Mouse (Mus musculus) adrenal gland, adult 8-10 months (tissue): ENCODE data around the gene Slc39a10. TPM values are rescaled to one million over a fixed set of nuclear protein-coding genes. Genes with fewer than 3 reads are reported as not detected.
"Not testable (repeated sequence)": the region's sequence is repeated elsewhere in the genome, so short reads cannot be mapped to it uniquely, and the experiment has no call there.

Source experiments
- DNase-seq: peaks from one replicate; pipeline ENCODE4 v3.0.0; 2022
- total RNA-seq, 4 experiments: library from RNA; stranded (reverse); gene quantifications; 2 replicates each; pipeline ENCODE4 v1.2.4; 2022

The Slc39a10 gene
- total RNA-seq, 4 experiments from 2014 or later = 19.5 to 24.6 (median 23.3) TPM

DNA sequence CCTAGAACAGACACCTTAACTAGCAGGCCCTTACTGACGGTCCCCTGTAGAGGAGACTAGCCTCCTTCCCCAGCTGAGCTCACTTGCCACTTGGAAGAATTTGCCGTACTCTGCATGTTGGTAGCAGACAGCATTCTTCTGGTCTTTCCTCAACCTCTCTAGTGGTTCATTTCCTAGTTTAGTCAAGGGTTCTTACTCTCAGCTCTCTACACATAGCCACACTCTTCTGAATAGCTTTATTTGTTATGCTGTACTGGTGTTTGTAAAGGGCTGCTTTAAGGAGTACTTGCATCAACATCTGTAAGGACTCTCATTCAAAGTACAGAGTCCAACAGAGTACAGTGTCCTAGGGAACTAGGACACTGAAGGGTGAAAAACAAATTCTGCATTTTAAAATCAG is 29.2 kb downstream of the Slc39a10 start:
- no peak for DNase-seq

DNA sequence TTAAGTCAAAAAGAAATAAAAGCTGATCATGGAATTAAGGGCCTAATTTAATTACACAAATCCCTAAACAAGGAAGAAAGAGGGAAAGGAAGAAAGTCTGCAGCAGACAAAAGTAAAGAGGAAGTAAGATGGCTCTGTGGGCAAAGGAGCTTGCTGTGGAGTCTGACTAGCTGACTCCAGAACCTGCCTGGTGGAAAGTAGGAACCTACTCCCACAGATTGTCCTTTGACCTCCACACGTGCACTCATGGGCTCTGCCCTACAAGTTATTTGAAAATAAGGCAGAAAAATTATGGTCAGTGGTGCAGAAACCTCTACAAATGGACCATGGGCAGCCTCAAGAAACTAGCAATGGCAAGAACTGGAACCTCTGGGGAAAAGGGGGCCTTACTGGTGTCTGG is 32.6 kb downstream of the Slc39a10 start:
- no peak for DNase-seq

DNA sequence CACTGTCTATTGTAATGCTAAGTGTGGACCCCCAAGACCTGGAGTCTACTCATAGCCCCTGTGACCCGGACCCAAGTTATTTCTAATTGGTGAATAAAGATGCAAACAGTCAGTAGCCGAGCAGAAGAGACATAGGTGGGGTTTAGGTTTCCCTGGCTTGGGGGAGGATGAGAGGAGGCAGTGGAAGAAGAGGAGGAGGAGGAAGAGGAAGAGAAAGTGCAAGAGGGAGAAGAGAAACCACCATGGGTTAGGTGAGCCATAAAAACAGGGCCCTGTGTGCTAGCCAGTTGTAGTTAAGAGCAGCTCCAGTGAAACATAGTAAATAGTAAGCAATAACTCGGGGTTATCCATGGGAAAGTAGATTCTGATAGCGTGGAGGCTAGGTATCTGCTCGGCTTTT is 34.1 kb downstream of the Slc39a10 start:
- no peak for DNase-seq

DNA sequence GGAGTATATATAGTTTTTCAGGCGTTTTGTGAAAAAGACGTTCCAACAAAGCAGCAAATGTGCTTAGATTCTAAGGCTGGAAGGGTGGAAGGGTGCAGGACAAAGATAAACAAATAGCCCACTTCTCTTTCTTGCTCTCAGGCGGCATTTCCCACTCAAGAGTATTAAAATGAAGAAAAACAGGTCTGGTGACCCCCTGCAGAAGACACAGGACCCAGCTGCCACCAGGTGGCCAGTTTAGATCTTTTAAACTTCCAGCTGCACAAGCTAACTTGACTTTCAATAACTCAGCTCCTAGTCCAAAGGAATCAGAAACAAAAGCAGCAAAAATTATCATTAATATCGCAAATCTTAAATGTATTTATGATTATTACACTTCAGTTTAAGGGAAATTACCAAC is 36.2 kb downstream of the Slc39a10 start:
- no peak for DNase-seq

DNA sequence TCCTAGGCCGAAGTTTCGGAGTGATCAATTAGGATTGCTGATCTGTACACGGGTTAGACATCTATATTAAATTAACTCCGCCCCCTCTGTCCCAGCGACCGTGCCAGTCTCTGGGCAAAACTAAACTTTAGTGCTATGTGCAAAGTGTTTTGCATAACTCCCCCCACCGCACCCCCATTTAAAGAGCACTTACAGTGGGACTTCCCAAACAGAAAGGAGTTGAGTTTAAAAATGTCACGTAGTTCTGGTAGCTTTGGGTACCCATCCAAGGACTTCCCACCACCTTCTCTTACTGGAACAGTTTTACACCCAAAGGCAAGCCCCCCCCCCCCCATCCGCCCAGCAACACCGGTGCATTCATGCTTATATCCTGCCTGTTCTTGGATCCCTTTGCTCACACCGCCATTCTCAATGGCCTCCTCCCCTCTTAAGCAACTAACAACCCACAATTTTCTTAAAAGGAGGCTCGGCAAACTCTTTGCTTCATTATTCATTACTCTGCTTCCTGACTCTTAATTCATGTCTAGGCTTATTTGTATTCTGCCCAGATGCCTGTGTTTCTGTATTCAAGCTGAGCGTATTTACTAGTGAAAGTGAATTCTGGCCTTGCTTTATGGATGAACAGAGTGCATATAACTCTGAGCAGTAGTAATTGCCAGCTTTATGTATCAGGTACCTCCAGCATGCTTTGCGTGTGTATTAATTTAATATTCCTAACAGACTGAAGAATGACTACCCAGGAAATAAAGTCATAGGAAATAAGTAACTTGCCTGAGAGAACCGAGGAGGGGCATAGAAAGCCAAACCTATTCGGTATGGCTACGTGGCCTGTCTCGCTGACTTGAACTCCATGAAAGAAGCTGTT is 38.4 kb downstream of the Slc39a10 start:
- DNase-seq = no peak

DNA sequence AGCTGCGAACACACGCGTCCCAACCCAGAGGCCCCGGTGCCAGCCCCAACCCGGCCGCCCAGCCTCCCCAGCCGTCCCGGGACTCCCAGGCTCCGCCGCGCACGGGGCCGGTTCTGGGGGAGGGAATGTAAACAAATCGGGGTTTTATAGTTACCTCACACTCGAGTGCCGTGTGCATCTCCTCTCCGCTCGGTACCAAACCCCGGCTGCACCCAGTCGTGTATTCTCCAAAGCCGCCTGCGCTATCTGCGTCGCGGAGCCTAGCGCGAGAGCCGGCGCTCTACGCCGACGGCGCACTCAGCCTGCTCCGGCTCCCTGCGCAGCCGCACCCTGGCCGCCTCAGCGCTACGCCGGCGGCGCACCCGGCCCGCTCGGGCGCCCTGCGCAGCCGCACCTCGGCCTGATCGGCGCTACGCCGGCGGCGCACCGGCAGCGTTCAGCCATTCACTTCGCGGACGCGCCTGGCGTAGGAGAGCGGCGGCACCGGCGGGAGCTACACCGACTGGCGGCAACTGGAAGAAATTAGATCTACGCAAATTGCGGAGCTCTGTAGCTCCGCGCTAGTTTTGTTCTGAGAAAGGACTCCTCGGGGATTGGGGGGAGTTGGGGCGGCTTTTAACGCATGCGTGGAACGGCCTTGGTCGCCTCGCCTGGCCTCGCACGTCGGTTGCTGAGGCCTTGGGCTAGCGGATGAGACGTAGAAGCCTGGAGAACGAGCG is 39.2 kb downstream of the Slc39a10 start:
- DNase-seq = peak; percentile 95

DNA sequence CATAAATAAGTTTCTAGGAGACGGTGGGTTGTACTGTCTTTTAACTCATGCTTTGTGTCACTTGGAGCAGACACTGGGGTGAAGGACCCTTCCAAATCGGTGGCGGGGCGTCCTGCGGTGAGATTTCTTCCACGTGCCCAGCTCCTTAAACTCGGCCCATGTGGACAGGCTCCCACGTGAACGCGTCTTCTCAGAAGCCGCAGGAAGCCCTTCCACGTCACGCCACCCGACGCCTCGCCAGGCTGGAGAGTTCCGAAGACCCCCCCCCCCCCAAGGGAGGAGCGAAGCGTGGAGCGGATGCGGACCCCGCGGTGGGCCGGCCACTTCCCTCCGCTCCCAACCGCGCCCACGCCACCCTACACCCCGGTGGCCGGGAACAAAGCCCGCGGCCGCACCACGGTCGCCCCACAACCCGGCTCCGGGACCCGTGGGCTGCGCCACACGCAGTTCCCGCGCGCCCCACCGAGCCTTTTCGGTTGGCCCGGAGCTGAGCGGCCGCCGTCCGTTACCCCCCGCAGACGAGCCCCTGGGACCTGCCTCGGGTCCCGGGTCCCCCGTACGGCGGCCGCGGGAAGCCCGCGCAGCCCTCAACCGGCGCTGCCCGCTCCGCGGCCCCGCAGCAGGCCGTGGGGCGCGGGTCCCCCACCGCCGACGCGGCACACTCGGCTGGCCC is 39.9 kb downstream of the Slc39a10 start:
- peak; percentile 56 for DNase-seq

DNA sequence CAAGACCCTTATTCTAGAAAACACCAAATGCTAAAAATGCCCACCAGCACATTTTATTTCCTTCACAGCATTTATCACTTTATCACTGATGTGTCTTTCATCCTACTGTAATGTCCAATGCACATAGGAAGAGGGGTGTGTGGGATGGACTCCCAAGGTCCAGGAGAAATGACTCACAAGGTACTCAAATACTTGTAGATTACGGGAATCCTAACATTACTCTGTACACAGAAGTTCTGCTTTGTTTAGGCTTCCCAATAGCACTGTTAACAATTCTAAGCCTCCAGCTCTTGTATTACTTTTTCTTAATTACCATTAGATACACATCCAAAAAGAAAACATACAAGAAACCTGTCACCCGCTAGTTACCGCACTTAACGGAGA is 40.4 kb downstream of the Slc39a10 start:
- DNase-seq = no peak

DNA sequence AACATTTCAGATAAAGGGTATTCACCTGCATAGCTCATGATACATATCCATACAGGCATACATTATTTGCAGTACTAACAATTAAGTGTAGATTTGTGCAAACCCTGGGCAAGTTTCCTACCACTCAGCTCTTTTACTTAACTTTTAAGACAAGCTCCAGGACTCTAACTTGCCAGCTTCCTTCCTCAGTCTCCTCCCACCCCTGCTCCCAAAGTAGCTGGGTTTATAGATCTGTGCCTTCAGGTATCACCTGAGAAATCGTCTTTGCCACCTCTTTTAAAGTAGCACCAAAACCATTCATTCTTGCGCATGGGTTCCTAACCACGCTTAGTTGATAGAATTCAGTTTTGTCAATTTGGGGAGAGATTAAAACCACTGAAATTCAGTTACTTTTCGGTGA is 41.1 kb downstream of the Slc39a10 start:
- DNase-seq = no peak

DNA sequence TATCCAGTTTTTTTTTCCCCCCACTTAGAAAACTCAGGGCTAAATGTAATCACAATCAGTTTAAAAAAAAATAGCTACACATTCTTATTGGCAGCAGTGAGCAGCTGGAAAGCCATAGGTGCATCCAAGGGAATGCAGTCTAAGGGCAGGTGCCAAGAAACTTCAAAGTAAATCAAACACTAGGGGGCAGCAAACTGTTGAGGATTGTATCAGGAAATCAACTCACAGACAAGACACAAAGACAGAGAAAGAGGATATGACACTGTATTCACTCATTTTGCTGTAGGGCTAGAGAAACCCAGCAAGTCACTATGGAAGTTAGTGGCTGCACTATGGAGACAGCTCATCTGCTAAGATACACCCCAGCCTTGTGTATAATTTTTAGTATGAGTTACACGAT is 42.9 kb downstream of the Slc39a10 start:
- peak; percentile 31 for DNase-seq

DNA sequence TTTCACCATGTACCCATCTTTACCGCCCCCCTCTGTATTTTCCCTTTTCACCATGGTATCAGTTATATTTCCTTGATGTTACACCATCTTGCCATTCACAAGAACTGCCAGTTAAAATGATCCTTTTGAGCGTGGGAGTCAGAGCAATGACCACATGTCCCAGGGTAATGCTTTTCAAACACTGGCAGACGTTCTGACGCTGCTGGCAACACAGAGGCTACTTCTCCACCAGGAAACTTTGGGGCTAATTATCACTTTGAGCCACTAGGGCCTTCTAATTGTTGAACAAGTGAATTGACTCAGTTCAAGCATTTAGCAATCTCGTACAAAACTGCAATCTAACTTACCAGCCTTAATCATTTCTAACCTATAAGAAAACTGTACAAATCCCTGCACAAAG is 47.4 kb downstream of the Slc39a10 start:
- no peak for DNase-seq

DNA sequence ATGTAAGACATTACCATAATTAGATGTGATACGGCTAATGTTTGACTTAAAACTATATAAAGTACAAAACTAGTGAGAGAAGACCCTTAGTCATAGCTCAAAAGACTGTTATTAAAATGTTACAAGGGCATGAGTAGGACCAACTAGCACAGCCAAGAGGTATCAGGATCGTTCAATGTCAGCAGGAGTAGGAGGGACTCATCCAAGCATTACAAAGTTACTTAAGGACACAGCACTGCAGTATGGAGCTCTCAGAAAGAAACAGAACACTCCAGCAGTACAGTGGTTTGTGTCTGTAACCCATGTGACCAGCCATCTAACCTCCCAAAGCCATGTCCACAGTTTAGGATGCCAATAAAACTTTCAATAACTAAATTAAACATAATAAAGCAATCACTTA is 48.4 kb downstream of the Slc39a10 start:
- no peak for DNase-seq

DNA sequence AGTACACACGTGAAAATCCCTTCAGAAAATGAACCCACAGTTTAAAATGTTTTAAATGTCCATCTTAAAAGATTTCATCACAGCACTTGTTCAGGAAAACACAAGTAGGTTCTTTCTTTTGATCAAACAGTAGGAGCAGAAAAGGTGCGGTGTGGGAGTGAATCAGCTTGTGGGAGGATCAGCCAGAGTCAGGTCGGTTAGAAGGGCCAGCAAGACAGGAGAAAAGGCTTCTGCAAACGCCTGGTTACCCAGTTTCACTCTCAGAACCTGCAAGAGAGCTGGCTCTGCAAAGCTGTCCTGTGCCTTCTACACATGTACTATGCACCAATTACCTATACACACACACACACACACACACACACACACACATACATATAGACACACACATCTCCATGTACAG is 49.2 kb downstream of the Slc39a10 start:
- DNase-seq = no peak

DNA sequence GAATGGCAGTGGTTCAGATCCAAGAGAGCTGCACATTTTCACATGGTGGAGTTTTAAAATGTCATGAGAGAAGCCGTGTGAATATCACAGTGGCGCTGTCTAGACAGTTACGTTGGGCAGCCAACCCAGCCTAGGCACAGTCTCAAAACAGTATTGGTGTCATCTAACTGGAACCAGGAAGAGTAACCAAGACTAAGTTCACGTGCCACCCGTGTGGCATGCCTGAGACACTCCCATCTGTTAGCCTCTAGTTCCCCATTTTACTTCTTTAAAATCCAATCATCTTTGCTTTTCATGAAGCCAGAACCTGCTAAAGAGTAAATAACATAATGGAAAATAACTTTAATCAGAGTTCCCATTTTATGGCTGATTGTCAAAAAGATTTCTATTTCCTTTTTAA is 60.7 kb downstream of the Slc39a10 start:
- DNase-seq = no peak

DNA sequence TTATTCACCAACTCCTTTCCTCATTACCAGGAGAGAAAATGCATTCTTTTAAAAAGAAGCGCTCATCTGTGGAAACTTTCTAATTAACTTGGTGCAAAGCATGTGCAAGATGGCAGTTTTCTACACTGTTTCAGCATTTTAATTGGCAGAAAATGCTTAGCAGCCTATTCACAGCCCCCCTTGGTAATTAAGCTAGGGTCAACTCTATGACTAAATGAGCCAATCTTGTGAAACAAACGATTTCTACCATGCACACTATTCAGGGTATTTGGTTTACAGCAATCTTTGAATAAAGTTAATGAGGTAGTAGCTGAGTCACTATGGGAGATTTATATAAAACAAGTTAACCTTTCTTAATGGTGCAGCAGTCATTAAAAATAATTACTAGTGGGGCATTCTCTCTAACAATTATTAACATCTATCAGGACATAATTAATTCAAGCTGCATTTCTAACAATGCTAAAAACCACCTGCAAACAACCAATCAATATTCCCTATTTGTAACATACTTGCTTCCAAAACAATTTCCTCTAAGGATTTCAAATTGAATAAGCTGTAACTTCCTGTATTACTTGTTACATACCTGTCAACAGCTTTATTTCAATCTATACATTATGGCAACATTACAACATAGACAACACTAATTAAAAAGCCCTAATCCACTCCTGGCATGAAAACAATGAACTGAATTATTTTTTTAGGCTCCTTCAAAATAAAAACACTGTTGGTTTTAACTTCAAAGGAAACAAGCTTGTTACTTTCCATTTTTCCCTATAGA is 62.4 kb downstream of the Slc39a10 start:
- DNase-seq = no peak

DNA sequence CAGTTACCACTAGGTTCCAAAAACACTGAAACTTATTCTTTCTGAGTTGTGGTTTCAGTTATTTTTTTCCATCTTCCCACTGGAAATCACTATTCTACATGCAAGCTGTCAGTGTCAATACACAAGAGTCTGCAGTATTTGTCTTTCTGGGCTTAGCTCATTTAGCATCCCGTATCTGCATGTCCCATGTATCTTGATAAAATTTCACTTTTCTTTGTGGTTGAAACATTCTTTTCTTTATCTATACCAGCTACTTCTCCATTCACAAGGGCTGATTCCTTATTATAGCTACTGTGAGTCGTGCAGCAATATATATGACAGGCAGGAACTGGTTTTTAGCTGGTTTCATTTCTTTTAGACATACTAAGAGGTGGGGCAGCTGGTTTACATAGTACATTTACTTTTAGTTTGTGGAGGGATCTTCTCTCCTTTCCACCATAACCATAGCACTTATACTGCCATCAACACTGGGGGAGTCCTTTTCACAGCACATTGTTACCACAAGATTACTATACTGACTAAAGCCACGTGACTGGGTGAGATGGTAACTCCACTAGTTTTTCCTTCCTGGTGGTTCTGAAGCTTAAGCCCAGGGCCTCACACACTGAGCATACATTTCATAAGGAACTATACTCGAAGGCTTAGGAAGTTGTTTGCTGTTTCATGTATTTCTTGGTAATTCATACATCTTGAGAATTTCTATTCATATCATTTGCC is 70.2 kb downstream of the Slc39a10 start:
- no peak for DNase-seq

DNA sequence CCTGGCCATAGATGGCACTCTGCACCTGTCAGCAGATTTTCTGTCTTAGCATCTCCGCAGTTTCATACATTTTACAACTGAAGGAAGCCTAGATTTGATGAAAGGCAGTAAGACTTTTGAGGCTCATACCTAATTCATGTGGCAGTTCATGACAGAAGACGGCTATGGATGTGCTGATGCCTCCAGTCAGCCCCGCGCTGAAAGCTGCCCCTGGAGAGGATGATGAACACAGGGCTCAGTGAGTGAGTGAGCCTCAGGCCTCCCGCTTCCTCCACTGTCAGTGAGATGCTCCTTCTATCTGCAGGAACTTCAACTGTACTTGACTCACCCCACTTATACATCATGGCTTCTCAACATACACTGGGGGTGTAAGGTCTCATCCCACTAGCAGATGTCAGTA is 74.7 kb downstream of the Slc39a10 start:
- no peak for DNase-seq

DNA sequence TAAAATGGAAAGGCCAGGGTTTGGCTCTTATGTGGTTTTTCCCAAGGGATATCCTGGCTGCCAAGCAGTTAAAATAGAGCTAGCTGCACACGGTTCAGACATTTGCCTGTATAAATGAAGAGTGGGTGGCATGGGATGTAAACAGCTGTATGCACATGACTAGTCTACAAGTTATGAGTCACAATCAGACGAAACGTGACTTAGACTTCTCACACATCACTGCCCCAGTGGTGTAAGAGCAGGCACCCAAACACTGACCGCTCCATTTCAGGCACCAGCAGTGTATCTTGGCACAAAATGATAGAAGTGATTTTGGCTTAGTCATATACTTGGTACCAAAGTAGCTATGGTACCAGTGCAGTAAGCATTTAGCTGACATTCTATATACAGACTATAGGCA is 84.0 kb downstream of the Slc39a10 start:
- not testable (repeated sequence) for DNase-seq

DNA sequence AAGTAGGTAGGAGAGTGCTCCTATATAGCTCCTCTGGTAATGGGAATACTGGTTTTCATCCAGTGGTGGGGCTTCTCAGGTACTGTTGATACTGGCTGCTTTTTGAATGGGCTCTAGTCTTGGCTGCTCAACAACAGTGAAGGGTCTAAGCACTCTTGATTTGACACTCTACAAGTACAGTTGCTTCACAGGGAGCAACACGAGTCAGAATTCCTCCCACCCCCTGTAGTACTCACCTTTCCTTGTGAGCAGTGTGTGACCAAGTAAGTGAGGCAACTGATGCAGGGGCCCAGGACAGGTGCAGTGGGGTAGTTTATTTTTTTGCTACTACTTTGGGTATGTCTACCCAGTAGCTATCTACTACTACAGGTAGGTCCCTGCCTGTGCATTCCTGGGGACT is 87.6 kb downstream of the Slc39a10 start:
- no peak for DNase-seq

DNA sequence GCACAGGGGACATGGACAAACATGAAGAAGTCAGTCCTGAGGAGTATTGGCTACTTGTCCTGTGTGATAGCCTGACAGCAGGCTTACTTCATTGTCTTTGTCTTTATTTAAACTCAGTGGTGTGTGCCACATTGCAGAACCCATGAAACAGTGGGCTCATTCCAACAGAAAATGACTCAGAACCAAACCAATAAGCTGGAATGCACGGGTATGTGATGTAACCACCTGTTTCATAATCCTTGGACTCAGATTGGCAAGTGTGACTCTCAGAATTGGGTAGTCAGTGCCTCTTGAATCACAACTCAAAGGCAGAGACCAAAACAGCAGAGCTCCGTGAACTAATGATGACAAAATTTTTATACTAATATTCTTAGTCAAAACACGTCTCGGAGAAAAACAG is 110.4 kb downstream of the Slc39a10 start:
- peak; percentile 40 for DNase-seq

DNA sequence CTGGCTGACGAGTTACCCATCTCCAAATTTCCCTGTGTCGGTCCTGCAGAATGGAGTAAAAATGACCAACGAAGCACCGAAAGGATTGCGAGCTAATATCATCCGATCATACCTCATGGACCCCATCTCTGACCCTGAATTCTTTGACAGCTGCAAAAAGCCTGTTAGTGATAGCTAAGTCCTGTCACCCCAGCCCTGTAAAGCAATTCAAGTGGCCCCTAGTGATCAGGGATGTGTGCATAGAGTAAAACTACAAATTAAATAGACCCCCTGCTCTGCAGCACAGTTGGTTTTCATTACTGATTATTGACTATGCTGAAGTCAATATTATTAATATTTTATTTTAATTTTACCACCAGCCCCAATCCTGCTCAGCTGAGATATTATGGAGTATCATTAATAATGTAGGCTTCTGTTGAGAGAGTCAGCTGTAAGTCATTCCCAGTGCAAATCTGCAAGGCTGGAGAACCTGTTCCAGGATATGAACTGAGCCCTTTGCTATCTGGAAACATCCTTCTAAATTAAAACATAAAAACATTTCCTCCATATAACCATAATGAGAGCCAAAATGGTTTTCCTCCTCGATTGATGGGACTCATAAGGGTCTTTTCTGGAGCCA is 122.5 kb downstream of the Slc39a10 start:
- not testable (repeated sequence) for DNase-seq

DNA sequence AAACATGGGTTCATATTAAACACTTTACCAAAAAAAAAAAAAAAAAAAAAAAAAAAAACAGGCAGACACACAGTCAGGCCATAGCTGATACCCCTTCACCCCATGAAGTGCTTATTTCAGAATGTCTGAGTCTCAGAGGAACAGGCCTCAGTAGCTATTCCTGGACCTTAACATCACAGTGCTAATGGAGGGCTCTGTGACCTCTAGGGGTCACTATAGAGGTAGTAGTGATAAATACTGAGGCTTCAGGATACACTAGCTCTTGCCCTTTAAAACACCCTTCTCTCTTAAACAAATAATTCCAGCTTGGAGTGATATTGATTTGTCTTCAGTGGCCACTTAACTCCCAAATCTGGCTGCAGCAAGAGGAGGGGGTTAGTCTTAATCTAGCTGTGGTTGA is 123.3 kb downstream of the Slc39a10 start:
- not testable (repeated sequence) for DNase-seq
